In genomic region chr3:135636454-135636853, GRCm38 (mm10) we compare ENCODE assay signal across 7 mouse cellular contexts. TPM values are rescaled to one million over a fixed set of nuclear protein-coding genes. Genes with fewer than 3 reads are reported as not detected.
DNase-seq lines count a peak whose midpoint lies in the region; ATAC-seq lines count a peak whose summit lies in the region.

No protein-coding gene starts in this region.

- peaks cover 4% of the 10 kb centered on the region; the same call in 1 of the 2 replicates for H3K36me3 ChIP-seq in liver, embryonic 12.5 days

- no peaks in the 10 kb centered on the region for H3K9me3 ChIP-seq in liver, embryonic 12.5 days (replicated peaks)

- no peak overlapping the region for H3K4me3 ChIP-seq in liver, embryonic 12.5 days

- H3K4me1 ChIP-seq in liver, embryonic 12.5 days: peaks cover 58% of the 10 kb centered on the region

- peak overlapping the region; percentile 35 for H3K4me2 ChIP-seq in liver, embryonic 12.5 days

- H3K27ac ChIP-seq in liver, embryonic 12.5 days: peak overlapping the region; percentile 4; the same call in 1 of the 2 replicates

- ATAC-seq in common myeloid progenitor, adult 5-6 weeks (replicated peaks; ENCODE audit: low read depth, poor library complexity, severe bottlenecking): peak; percentile 86
- peak; percentile 83 for ATAC-seq in liver, embryonic 12.5 days

- 12% methylated on average over 14 of the region's 14 CpGs for WGBS in liver, embryonic 12.5 days (ENCODE audit: insufficient replicate concordance)

- DNase-seq in spleen, postnatal 36 days (ENCODE audit: low spot score in 2 of 2): peak; percentile 44 to 46
- DNase-seq in spleen, adult 18-20 months: no peak
- DNase-seq in thymus, postnatal 4 days: peak; percentile 45
- no peak for DNase-seq in ovary, postnatal 14 days (ENCODE audit: low spot score)
- no peak for DNase-seq in gastrocnemius, postnatal 4 days (ENCODE audit: low spot score in 2 of 2)

- H3K9ac ChIP-seq in liver, embryonic 12.5 days: no peak overlapping the region

- H3K27me3 ChIP-seq in liver, embryonic 12.5 days (replicated peaks): no peaks in the 10 kb centered on the region

RNA-seq across cellular contexts. Expression of gene Nfkb1, which starts 54.9 kb away (rescaled TPM):
- total RNA-seq in common myeloid progenitor, adult 5-6 weeks (2017): 121 and 126 TPM in 2 replicates
- polyA plus RNA-seq in liver, embryonic 12.5 days (2016; fragmentation: Nextera tagmentation; extraction: Ambion mirVana): 18.0 and 18.4 TPM in 2 replicates
- total RNA-seq in gastrocnemius, postnatal 4 days (2021): 10 to 100 TPM; 36.1 to 37.0 TPM

Comparison
In these comparisons a context has a peak if more than half of its experiments do, and no peak if none do; other contexts are left out.
1. DNase-seq: peak in spleen, postnatal 36 days (2 of 2) and thymus, postnatal 4 days (single experiment); none in spleen, adult 18-20 months (0 of 2), ovary, postnatal 14 days (single experiment) and gastrocnemius, postnatal 4 days (0 of 2).